Mouse (Mus musculus): Measurements from ENCODE around the gene Nxf7. TPM values are rescaled to one million over a fixed set of nuclear protein-coding genes. Genes with fewer than 3 reads are reported as not detected.
"Not testable (repeated sequence)": the region's sequence is repeated elsewhere in the genome, so short reads cannot be mapped to it uniquely, and the experiment has no call there.

Gene Nxf7
- polyA plus RNA-seq (2012; rRNA removed), result 0.19 TPM in 1 of 2 replicates, not detected in the other

DNA sequence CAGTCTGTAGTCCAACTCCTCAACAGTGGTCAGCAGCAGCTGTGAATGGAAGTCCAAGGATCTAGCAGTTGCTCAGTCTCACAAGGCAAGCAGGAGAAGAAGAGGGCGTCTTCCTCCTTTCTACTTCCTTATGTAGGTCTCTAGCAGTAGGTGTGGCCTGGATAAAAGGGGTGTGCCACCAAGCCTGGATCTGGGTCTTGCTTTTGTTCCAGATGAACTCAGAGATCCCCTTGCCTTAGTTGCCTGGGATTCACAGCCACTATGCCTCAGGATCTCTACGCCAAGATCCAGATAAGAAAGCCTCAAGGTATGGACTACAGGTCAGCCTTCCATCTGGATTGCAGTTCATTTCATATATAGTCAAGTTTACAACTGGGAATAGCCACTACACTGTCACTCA is at the start of gene Nxf7:
Gene Nxf7 (minus strand): TSS at position 101 of the 400 bp plus-strand sequence.
- no peaks in the 10 kb centered on the region for H3K27me3 ChIP-seq (ENCODE audit: control insufficient read depth, insufficient read depth, low read length)
- WGBS, result 76% methylated on average over 2 of the region's 2 CpGs
- DNase-seq, result no peak

DNA sequence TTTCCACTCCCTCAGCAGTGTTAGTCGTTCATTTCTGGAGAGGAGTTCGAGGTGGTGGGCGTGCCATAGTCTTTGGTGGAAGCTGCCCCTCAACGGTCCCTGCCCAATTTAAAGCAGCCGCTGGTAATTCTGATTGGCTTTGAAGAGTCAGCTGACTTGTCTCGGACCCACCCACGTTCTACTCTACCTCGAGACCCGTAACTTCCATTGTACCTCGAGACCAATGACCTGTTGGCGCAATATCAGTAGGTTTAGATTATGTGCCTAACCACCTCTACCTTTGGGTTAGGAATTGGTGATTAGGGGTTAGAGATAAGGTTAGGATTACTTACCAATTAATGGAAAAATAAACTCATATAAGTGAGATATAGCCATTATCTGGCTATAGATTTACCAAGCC is 29.0 kb upstream of the Nxf7 start, which contains the start of gene Prame:
Gene Prame (minus strand): TSS at position 101 of the 400 bp plus-strand sequence.
- Histone ChIP-seq H3K27me3 (ENCODE audit: control insufficient read depth, insufficient read depth, low read length) (no peaks in the 10 kb centered on the region), H3K4me3 (ENCODE audit: control insufficient read depth, insufficient read depth, low read length) (no peak within 1 kb of the TSS), H3K4me1 (replicated peaks; ENCODE audit: control insufficient read depth, insufficient read depth, low read length) (no peaks in the 10 kb centered on the region), H3K36me3 (ENCODE audit: control insufficient read depth, insufficient read depth, low read length) (no peaks in the 10 kb centered on the region), H3K27ac (ENCODE audit: control insufficient read depth, insufficient read depth, low read length) (no peak within 1 kb of the TSS)
- TF ChIP-seq POLR2A (IDR thresholded peaks at IDR 0.05; ENCODE audit: control insufficient read depth, extremely low read depth, insufficient read depth, low read length, poor library complexity) (no peak), CTCF (IDR thresholded peaks at IDR 0.05; ENCODE audit: borderline replicate concordance, control insufficient read depth, extremely low read depth, insufficient read depth, low read length, poor library complexity) (no peak)
- WGBS, result 91% methylated on average over 11 of the region's 11 CpGs
- DNase-seq, result no peak

More for the DNA sequence above, at the start of gene Nxf7:
- Histone ChIP-seq H3K27ac (ENCODE audit: control insufficient read depth, insufficient read depth, low read length) (no peak within 1 kb of the TSS), H3K36me3 (ENCODE audit: control insufficient read depth, insufficient read depth, low read length) (no peaks in the 10 kb centered on the region), H3K4me3 (ENCODE audit: control insufficient read depth, insufficient read depth, low read length) (no peak within 1 kb of the TSS), H3K4me1 (replicated peaks; ENCODE audit: control insufficient read depth, insufficient read depth, low read length) (no peaks in the 10 kb centered on the region)
- TF ChIP-seq POLR2A (IDR thresholded peaks at IDR 0.05; ENCODE audit: control insufficient read depth, extremely low read depth, insufficient read depth, low read length, poor library complexity) (no peak), CTCF (IDR thresholded peaks at IDR 0.05; ENCODE audit: borderline replicate concordance, control insufficient read depth, extremely low read depth, insufficient read depth, low read length, poor library complexity) (no peak)

DNA sequence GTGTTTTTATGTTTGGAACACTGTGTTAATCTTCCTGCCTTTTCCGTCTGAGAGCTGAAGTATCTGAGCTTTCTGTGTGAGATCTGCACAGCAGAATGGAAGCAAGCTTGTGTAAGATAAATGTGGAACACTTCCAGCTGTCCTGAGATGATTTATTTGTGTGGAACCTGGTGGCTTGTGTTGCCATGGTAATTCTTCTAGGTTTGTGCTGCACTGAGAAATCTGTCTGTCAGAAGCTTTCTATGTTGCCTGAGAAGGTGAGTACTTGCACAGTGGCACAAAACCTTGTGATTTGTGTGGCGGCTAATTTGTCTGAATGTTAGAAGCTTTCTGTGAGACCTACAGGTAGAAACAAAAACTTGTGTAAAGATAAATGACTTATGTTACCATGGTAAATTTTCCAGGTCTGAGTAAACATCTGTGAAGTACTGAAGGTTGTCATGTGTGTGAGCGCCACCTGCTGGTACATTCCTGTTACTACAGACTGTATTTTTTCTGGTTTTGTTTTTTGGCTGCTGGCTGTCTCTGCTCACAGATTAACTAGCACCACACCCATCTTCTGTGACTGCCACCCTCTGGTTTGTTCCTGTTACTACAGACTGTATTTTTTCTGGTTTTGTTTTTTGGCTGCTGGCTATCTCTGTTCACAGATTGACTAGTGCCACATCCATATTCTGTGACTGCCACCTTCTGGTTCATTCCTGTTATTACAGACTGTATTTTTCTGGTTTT is 2.9 kb upstream of the Nxf7 start:
- 56% methylated on average over 3 of the region's 3 CpGs for WGBS
- H3K4me3 ChIP-seq (ENCODE audit: control insufficient read depth, insufficient read depth, low read length); H3K27ac ChIP-seq (ENCODE audit: control insufficient read depth, insufficient read depth, low read length); H3K27me3 ChIP-seq (ENCODE audit: control insufficient read depth, insufficient read depth, low read length); H3K36me3 ChIP-seq (ENCODE audit: control insufficient read depth, insufficient read depth, low read length); H3K4me1 ChIP-seq (replicated peaks; ENCODE audit: control insufficient read depth, insufficient read depth, low read length): not testable (repeated sequence)
- peak; percentile 35 for DNase-seq

DNA sequence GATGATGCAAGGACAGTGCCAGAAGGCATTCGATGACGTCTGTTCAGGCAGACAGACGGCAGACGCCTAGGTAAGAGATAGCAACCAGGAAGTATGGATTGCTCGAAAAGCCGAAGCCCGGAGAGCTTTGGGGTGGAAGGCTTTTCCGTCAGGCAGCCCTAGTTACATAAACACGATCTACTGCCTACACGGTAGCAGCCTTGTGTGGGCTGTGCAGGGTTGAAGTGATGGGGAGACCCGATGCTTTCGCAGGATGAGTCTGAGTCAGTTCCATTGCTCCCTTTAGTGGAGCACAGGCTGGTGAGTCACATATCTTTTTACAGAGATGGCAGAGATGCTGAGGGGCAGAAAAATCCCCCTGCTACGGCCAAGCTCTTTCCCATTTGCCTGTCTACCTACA is 481 bp downstream of the Nxf7 start:
- no peaks in the 10 kb centered on the region for H3K4me1 ChIP-seq (replicated peaks; ENCODE audit: control insufficient read depth, insufficient read depth, low read length)
- no peaks in the 10 kb centered on the region for H3K36me3 ChIP-seq (ENCODE audit: control insufficient read depth, insufficient read depth, low read length)
- no peak overlapping the region for H3K27ac ChIP-seq (ENCODE audit: control insufficient read depth, insufficient read depth, low read length)
- TF ChIP-seq POLR2A (IDR thresholded peaks at IDR 0.05; ENCODE audit: control insufficient read depth, extremely low read depth, insufficient read depth, low read length, poor library complexity), result no peak
- no peak for TF ChIP-seq CTCF (IDR thresholded peaks at IDR 0.05; ENCODE audit: borderline replicate concordance, control insufficient read depth, extremely low read depth, insufficient read depth, low read length, poor library complexity)
- DNase-seq, result no peak
- H3K27me3 ChIP-seq (ENCODE audit: control insufficient read depth, insufficient read depth, low read length), result no peaks in the 10 kb centered on the region
- WGBS, result 85% methylated on average over 13 of the region's 13 CpGs
- H3K4me3 ChIP-seq (ENCODE audit: control insufficient read depth, insufficient read depth, low read length), result no peak overlapping the region

DNA sequence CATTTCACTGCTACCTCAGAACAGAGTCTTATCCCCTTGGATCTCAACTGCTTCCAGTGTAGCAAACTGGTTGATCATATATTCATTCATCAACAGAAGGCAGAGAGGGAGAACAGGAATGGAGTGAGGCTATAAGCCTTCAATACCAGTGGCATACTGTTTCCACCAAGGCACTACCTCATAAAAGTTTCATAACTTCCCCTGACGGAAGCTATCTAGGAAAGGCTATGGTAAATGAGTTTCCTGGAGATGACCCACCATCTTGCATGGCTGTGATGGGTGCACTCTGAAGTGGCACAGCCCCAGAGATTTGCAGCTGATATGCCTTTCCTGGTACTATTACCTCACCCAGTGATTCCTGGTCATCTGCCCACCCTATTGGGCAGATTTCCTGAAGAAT is 22.2 kb downstream of the Nxf7 start:
- Histone ChIP-seq H3K27me3 (ENCODE audit: control insufficient read depth, insufficient read depth, low read length) (no peaks in the 10 kb centered on the region), H3K36me3 (ENCODE audit: control insufficient read depth, insufficient read depth, low read length) (no peaks in the 10 kb centered on the region), H3K27ac (ENCODE audit: control insufficient read depth, insufficient read depth, low read length) (no peak overlapping the region), H3K4me1 (replicated peaks; ENCODE audit: control insufficient read depth, insufficient read depth, low read length) (no peaks in the 10 kb centered on the region), H3K4me3 (ENCODE audit: control insufficient read depth, insufficient read depth, low read length) (no peak overlapping the region)
- WGBS, result 100% methylated on average over 1 of the region's 1 CpGs
- DNase-seq, result no peak
- no peak for TF ChIP-seq CTCF (IDR thresholded peaks at IDR 0.05; ENCODE audit: borderline replicate concordance, control insufficient read depth, extremely low read depth, insufficient read depth, low read length, poor library complexity)
- no peak for TF ChIP-seq POLR2A (IDR thresholded peaks at IDR 0.05; ENCODE audit: control insufficient read depth, extremely low read depth, insufficient read depth, low read length, poor library complexity)

DNA sequence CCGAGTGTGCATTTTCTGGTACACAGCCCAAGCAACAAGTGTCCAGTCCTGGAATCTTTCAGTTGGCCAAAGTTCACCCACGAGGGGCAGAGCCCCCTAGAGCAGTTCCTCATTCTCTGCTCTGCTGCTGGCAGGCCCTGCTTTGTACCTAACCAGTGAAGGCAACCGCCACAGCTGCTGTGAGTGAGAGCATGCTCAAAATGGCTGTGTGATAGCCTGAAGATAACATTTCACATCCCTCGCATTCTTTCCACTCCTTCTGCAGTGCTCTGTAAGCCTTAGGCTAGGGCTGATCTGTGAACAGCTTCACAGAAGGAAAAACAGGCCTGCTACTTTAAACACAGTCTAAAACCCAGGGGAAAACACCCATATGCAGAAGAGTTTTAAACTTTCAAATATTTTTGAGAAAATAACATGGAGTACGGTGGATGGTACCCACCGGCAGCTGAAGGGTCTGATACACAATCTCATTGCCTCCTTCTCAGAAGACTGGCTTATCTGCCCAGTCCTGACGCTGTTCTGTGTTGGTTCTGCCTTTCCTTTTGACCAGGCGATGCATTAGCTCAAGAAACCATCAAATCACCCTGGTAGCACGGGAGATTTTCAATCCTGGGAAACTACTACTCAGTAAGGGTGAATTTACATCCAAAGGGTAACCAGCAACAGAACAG is 23.5 kb downstream of the Nxf7 start:
- not testable (repeated sequence) for H3K4me1 ChIP-seq (replicated peaks; ENCODE audit: control insufficient read depth, insufficient read depth, low read length); H3K27ac ChIP-seq (ENCODE audit: control insufficient read depth, insufficient read depth, low read length); H3K4me3 ChIP-seq (ENCODE audit: control insufficient read depth, insufficient read depth, low read length); DNase-seq; H3K27me3 ChIP-seq (ENCODE audit: control insufficient read depth, insufficient read depth, low read length); H3K36me3 ChIP-seq (ENCODE audit: control insufficient read depth, insufficient read depth, low read length)
- WGBS, result 74% methylated on average over 9 of the region's 9 CpGs

DNA sequence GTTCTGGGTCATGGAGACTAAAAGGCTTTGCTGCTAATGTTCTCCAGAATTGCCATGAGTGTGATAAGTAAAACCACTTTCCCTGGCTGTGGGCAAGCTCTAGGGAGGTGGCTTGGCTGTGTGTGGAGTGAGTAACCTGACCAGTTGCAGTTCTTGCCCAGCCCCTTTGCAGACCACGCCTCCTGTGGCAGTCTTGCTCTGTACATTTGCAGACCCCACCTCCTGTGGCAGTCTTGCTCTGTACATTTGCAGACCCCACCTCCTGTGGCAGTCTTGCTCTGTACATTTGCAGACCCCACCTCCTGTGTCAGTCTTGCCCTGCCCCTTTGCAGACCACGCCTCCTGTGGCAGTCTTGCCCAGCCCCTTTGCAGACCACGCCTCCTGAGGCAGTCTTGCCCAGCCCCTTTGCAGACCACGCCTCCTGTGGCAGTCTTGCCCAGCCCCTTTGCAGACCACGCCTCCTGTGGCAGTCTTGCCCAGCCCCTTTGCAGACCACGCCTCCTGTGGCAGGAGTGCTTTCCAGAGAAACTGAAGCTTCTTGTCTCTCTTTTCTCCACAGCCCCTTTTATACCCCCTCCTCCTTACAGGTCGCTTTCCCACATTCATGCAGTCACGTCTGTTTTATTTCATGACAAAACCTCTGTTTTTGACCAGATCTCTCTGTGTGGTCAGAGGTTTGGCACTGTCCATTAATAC is 24.2 kb downstream of the Nxf7 start:
- H3K36me3 ChIP-seq (ENCODE audit: control insufficient read depth, insufficient read depth, low read length); H3K4me3 ChIP-seq (ENCODE audit: control insufficient read depth, insufficient read depth, low read length); DNase-seq; H3K4me1 ChIP-seq (replicated peaks; ENCODE audit: control insufficient read depth, insufficient read depth, low read length); H3K27me3 ChIP-seq (ENCODE audit: control insufficient read depth, insufficient read depth, low read length); H3K27ac ChIP-seq (ENCODE audit: control insufficient read depth, insufficient read depth, low read length): not testable (repeated sequence)
- 67% methylated on average over 8 of the region's 8 CpGs for WGBS

DNA sequence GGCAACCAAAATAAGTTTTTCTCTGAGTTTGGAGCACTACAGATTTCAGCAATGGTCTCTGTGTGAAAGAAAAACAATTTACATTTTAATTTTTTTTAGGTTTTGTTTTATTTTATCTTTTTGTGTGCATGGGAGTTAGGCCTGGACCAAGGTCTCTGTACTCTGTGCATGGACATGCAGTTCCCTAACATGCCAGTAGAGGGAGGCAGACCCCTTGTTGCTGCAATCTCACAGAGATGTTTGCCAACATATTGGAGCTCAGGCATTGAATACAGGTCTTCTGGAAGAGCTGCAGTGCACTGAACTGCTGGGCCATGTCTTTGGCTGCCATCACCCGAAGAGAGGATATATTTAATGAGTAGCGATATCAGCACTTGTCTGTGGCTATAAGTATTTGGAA is 29.1 kb downstream of the Nxf7 start:
- H3K27ac ChIP-seq (ENCODE audit: control insufficient read depth, insufficient read depth, low read length), result not testable (repeated sequence)
- peak; percentile 56 for DNase-seq

DNA sequence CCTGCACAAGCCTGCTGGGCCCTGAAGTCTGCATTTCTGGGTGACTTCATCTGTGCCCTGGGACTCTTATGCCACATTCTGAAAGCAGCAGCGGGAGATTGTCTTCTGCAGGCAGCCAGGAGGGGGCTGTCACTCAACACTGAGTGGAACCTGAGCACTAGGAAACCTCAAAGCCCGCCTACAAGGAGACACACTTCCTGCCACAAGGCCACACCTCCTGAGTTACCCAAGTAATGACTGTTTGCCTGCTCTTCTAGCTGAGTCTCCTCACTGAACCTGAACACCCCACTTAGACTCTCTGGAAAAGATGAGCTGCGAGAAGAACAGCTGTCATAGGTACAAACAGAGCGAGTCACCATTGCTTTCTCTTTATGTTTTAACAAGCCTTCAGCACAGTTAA is 33.6 kb downstream of the Nxf7 start:
- H3K27ac ChIP-seq (ENCODE audit: control insufficient read depth, insufficient read depth, low read length); H3K4me3 ChIP-seq (ENCODE audit: control insufficient read depth, insufficient read depth, low read length); H3K4me1 ChIP-seq (replicated peaks; ENCODE audit: control insufficient read depth, insufficient read depth, low read length); H3K27me3 ChIP-seq (ENCODE audit: control insufficient read depth, insufficient read depth, low read length); H3K36me3 ChIP-seq (ENCODE audit: control insufficient read depth, insufficient read depth, low read length): not testable (repeated sequence)
- 6% methylated on average over 4 of the region's 4 CpGs for WGBS
- peak; percentile 34 for DNase-seq

More for the DNA sequence above, 29.1 kb downstream of the Nxf7 start:
- H3K4me3 ChIP-seq (ENCODE audit: control insufficient read depth, insufficient read depth, low read length); H3K27me3 ChIP-seq (ENCODE audit: control insufficient read depth, insufficient read depth, low read length); H3K4me1 ChIP-seq (replicated peaks; ENCODE audit: control insufficient read depth, insufficient read depth, low read length); H3K36me3 ChIP-seq (ENCODE audit: control insufficient read depth, insufficient read depth, low read length): not testable (repeated sequence)
- 25% methylated on average over 1 of the region's 2 CpGs for WGBS

All from thymus, adult 2 months (tissue).